22 mouse cellular contexts compared by ENCODE assay signal in the genomic region with DNA sequence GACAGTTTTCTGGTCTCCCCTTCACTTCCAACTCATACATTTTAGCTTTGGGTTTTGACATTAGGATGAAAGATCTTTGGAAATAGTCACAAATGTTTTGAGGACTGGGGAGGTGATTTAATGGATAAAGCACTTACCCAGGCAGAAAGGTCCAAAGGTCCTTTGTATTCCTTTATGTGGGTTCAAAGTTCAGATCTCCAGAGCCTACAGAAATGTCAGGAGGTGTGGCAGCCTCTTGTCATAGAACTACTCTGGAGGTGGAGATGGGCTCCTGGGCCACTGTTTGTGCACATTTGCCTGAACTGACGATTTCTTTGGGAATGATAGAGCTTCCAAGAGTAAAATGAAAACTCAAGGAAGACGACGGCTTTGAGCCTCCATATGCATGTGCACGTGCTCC. TPM values are rescaled to one million over a fixed set of nuclear protein-coding genes. Genes with fewer than 3 reads are reported as not detected.
DNase-seq lines count a peak whose midpoint lies in the region; ATAC-seq and TF ChIP-seq lines count a peak whose summit lies in the region.
"Had no signal": no experiment of that assay in that cellular context is flagged by ENCODE, and none has a peak within 500 bp of the region (broad histone marks: within the 10 kb centered on the region; RNA-seq: fewer than 3 reads in every experiment).

No protein-coding gene starts in this region.

- no peak overlapping the region for H3K4me3 ChIP-seq in intestine, embryonic 15.5 days (replicated peaks)
- no peak overlapping the region for H3K4me3 ChIP-seq in intestine, embryonic 16.5 days (ENCODE audit: low read length)
- no peak overlapping the region for H3K4me3 ChIP-seq in intestine, postnatal 0 days (ENCODE audit: low read depth, low read length)

- H3K4me2 ChIP-seq in intestine, embryonic 15.5 days (replicated peaks), result no peak overlapping the region
- no peak overlapping the region for H3K4me2 ChIP-seq in intestine, embryonic 16.5 days (ENCODE audit: low read depth, low read length)
- H3K4me2 ChIP-seq in intestine, postnatal 0 days (replicated peaks; ENCODE audit: low read depth), result no peak overlapping the region

- no peaks in the 10 kb centered on the region for H3K36me3 ChIP-seq in intestine, embryonic 15.5 days
- no peaks in the 10 kb centered on the region for H3K36me3 ChIP-seq in intestine, embryonic 16.5 days (ENCODE audit: control insufficient read depth, insufficient read depth, low read length)
- H3K36me3 ChIP-seq in intestine, postnatal 0 days (ENCODE audit: control insufficient read depth, insufficient read depth), result no peaks in the 10 kb centered on the region
- H3K36me3 ChIP-seq: G1E had no signal

- H3K27ac ChIP-seq in intestine, embryonic 15.5 days, result no peak overlapping the region
- H3K27ac ChIP-seq in intestine, embryonic 16.5 days (ENCODE audit: low read length), result no peak overlapping the region
- no peak overlapping the region for H3K27ac ChIP-seq in intestine, postnatal 0 days (ENCODE audit: low read depth, low read length)

- peak; percentile 81 for ATAC-seq in intestine, embryonic 15.5 days
- peak; percentile 85 for ATAC-seq in intestine, embryonic 16.5 days
- ATAC-seq in intestine, postnatal 0 days, result peak; percentile 64; the same call in 1 of the 2 replicates
- ATAC-seq: activated CD4-positive, CD25-positive, alpha-beta regulatory T cell, adult 4 months; CD4-positive, CD25-positive, alpha-beta regulatory T cell, adult 4 months; Patski had no signal

- no peak overlapping the region for H3K9ac ChIP-seq in intestine, embryonic 15.5 days
- H3K9ac ChIP-seq in intestine, embryonic 16.5 days (ENCODE audit: low read depth, low read length), result no peak overlapping the region
- H3K9ac ChIP-seq in intestine, postnatal 0 days (ENCODE audit: low read depth, low read length), result no peak overlapping the region

- WGBS in intestine, embryonic 15.5 days, result 72% methylated on average over 4 of the region's 4 CpGs
- 73% methylated on average over 4 of the region's 4 CpGs for WGBS in intestine, embryonic 16.5 days
- WGBS in intestine, postnatal 0 days, result 78% methylated on average over 4 of the region's 4 CpGs

- DNase-seq in embryo, embryonic 10.5 days (ENCODE audit: low spot score), result peak; percentile 20
- DNase-seq in embryo, embryonic 11 days, result no peak
- no peak for DNase-seq in urinary bladder, postnatal 4 days (ENCODE audit: low spot score in 2 of 2)
- DNase-seq in cerebellum, postnatal 25 days, result no peak
- no peak for DNase-seq in cerebellum, postnatal 14 days
- DNase-seq: adrenal gland, adult 2 months; adrenal gland, adult 8-10 months; adrenal gland, postnatal 10 days; adrenal gland, postnatal 14 days; adrenal gland, postnatal 25 days; adrenal gland, postnatal 36 days; B cell, adult 2 months; cerebellum, adult 11 months; cerebellum, adult 11-12 months had no signal

- no peak for TF ChIP-seq CTCF in intestine, postnatal 0 days (IDR thresholded peaks at IDR 0.05; ENCODE audit: low read depth)

- H3K4me1 ChIP-seq in intestine, embryonic 15.5 days (replicated peaks), result no peaks in the 10 kb centered on the region
- no peaks in the 10 kb centered on the region for H3K4me1 ChIP-seq in intestine, embryonic 16.5 days (ENCODE audit: control insufficient read depth, insufficient read depth, low read length)
- no peaks in the 10 kb centered on the region for H3K4me1 ChIP-seq in intestine, postnatal 0 days (replicated peaks; ENCODE audit: control insufficient read depth, insufficient read depth, low read length)

- no peaks in the 10 kb centered on the region for H3K27me3 ChIP-seq in intestine, embryonic 15.5 days (replicated peaks)
- no peaks in the 10 kb centered on the region for H3K27me3 ChIP-seq in intestine, embryonic 16.5 days (replicated peaks; ENCODE audit: control insufficient read depth, insufficient read depth, low read length)
- H3K27me3 ChIP-seq in intestine, postnatal 0 days (replicated peaks; ENCODE audit: control insufficient read depth, insufficient read depth, low read length), result no peaks in the 10 kb centered on the region
- H3K27me3 ChIP-seq: CH12.LX had no signal

- H3K9me3 ChIP-seq in intestine, embryonic 15.5 days, result no peaks in the 10 kb centered on the region
- H3K9me3 ChIP-seq in intestine, embryonic 16.5 days (ENCODE audit: control insufficient read depth, low read length), result no peaks in the 10 kb centered on the region
- no peaks in the 10 kb centered on the region for H3K9me3 ChIP-seq in intestine, postnatal 0 days (ENCODE audit: control insufficient read depth)
- H3K9me3 ChIP-seq: G1E had no signal

RNA-seq across cellular contexts. Expression of gene Mef2c, which starts 4.3 kb away (rescaled TPM):
- 36.4 and 39.1 TPM in 2 replicates for polyA plus RNA-seq in intestine, embryonic 15.5 days (2015; fragmentation: Nextera tagmentation; extraction: Ambion mirVana)
- 26.3 and 30.6 TPM in 2 replicates for polyA plus RNA-seq in intestine, embryonic 16.5 days (2015; fragmentation: Nextera tagmentation; extraction: Ambion mirVana)
- 19.2 and 20.9 TPM in 2 replicates for polyA plus RNA-seq in intestine, postnatal 0 days (2015; fragmentation: Nextera tagmentation; extraction: Ambion mirVana)
- polyA plus RNA-seq: G1E, Patski had no signal
